Mouse (Mus musculus) A20 (cell line): ENCODE data around the gene Tnks1bp1.

ENCODE experiments used
- DNase-seq: peaks from one replicate; pipeline ENCODE4 v3.0.0-alpha.2; 2011; ENCODE audit warnings: low read depth, low spot score

Gene Tnks1bp1

GRCm38 (mm10) chr2:85038336-85038735 lies 9.5 kb upstream of the Tnks1bp1 start:
- no peak for DNase-seq

- DNase-seq, result no peak
These were observed 4.2 kb upstream of the Tnks1bp1 start for GRCm38 (mm10) chr2:85043623-85044022.

- DNase-seq, result no peak
These were observed 1.6 kb upstream of the Tnks1bp1 start for GRCm38 (mm10) chr2:85046222-85046621.

- DNase-seq, result no peak
These were observed 741 bp upstream of the Tnks1bp1 start for GRCm38 (mm10) chr2:85047081-85047480.

GRCm38 (mm10) chr2:85048168-85048751 lies 438 bp downstream of the Tnks1bp1 start:
- peak; percentile 54 for DNase-seq

GRCm38 (mm10) chr2:85049277-85049676 lies 1.5 kb downstream of the Tnks1bp1 start:
- DNase-seq, result no peak

- no peak for DNase-seq
These were observed 2.3 kb downstream of the Tnks1bp1 start for GRCm38 (mm10) chr2:85050001-85050634.

GRCm38 (mm10) chr2:85050746-85051145 lies 2.9 kb downstream of the Tnks1bp1 start:
- no peak for DNase-seq

- no peak for DNase-seq
These were observed 5.5 kb downstream of the Tnks1bp1 start for GRCm38 (mm10) chr2:85053192-85053816.

GRCm38 (mm10) chr2:85056711-85057110 lies 8.9 kb downstream of the Tnks1bp1 start:
- no peak for DNase-seq

- DNase-seq, result no peak
These were observed 11.9 kb downstream of the Tnks1bp1 start for GRCm38 (mm10) chr2:85059677-85060076.

- no peak for DNase-seq
These were observed 12.8 kb downstream of the Tnks1bp1 start for GRCm38 (mm10) chr2:85060591-85061060.

GRCm38 (mm10) chr2:85061107-85061541 lies 13.3 kb downstream of the Tnks1bp1 start:
- DNase-seq, result no peak

- no peak for DNase-seq
These were observed 17.5 kb downstream of the Tnks1bp1 start for GRCm38 (mm10) chr2:85065141-85065875.

GRCm38 (mm10) chr2:85066937-85067336 lies 19.1 kb downstream of the Tnks1bp1 start:
- no peak for DNase-seq

GRCm38 (mm10) chr2:85067903-85068625 lies 20.2 kb downstream of the Tnks1bp1 start:
- DNase-seq, result no peak

GRCm38 (mm10) chr2:85068626-85069025 lies 20.8 kb downstream of the Tnks1bp1 start:
- DNase-seq, result no peak

GRCm38 (mm10) chr2:85070086-85070485 lies 22.3 kb downstream of the Tnks1bp1 start:
- no peak for DNase-seq

- no peak for DNase-seq
These were observed 24.1 kb downstream of the Tnks1bp1 start for GRCm38 (mm10) chr2:85071921-85072320.

- no peak for DNase-seq
These were observed 25.9 kb downstream of the Tnks1bp1 start for GRCm38 (mm10) chr2:85073751-85074150.
